Comparison of ENCODE assay signal across 25 mouse cellular contexts in the genomic region with DNA sequence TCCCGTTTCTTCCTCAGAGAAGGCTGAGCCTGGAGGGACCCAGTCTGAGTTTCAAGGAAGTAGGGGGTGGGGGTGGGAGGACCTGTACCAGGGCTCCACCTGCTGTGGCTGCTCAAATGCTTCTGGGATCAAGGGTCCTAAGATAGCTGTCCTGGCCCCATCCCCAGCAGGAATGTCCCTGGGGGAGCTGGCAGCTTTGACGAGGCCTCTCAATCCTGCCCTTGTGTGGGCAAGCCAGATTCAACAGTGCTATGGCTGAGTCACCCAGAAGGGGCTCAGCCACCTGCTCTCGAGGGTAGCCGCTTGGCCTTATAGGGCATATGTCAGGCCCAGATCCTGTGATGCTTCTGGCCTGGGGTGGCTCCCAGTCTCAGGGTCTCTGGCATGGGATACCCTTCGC. TPM values are rescaled to one million over a fixed set of nuclear protein-coding genes. Genes with fewer than 3 reads are reported as not detected.
A peak's percentile ranks its signal among the peaks of the same experiment; 100 is the strongest.
DNase-seq lines count a peak whose midpoint lies in the region; ATAC-seq lines count a peak whose summit lies in the region.
"Had no signal": no experiment of that assay in that cellular context is flagged by ENCODE, and none has a peak within 500 bp of the region (broad histone marks: within the 10 kb centered on the region; RNA-seq: fewer than 3 reads in every experiment).

No protein-coding gene starts in this region.

- DNase-seq in gastrocnemius, adult 18-20 months (ENCODE audit: low spot score) = peak; percentile 34
- DNase-seq in gastrocnemius, postnatal 14 days = no peak
- DNase-seq in gastrocnemius, postnatal 25 days = peak; percentile 71
- DNase-seq in gastrocnemius, postnatal 4 days (ENCODE audit: low spot score in 2 of 2) = no peak
- peak; percentile 33 for DNase-seq in midbrain, embryonic 11.5 days (ENCODE audit: low spot score, missing footprints)
- DNase-seq in skeletal muscle tissue, adult 2 months (ENCODE audit: low read depth, low spot score) = peak; percentile 76
- DNase-seq in MN1 (ENCODE audit: low spot score) = no peak
- DNase-seq: adrenal gland, adult 8-10 months; adrenal gland, postnatal 14 days; adrenal gland, postnatal 36 days; cerebellum, adult 11-12 months; cerebellum, adult 2 months; cerebellum, adult 9-10 months; cerebellum, postnatal 10 days; cerebellum, postnatal 25 days; forebrain, postnatal 0 days had no signal

- H3K27me3 ChIP-seq in midbrain, embryonic 11.5 days (ENCODE audit: control insufficient read depth, insufficient read depth, low read length) = no peaks in the 10 kb centered on the region
- H3K27me3 ChIP-seq in midbrain, embryonic 13.5 days = no peaks in the 10 kb centered on the region
- H3K27me3 ChIP-seq: embryonic facial prominence, embryonic 13.5 days; forebrain, embryonic 15.5 days had no signal

- no peaks in the 10 kb centered on the region for H3K9me3 ChIP-seq in midbrain, embryonic 11.5 days (ENCODE audit: control insufficient read depth, low read length)
- no peaks in the 10 kb centered on the region for H3K9me3 ChIP-seq in midbrain, embryonic 13.5 days
- H3K9me3 ChIP-seq: embryonic facial prominence, embryonic 13.5 days; forebrain, embryonic 13.5 days; forebrain, embryonic 15.5 days had no signal

- no peak overlapping the region for H3K9ac ChIP-seq in midbrain, embryonic 11.5 days (ENCODE audit: low read length)
- H3K9ac ChIP-seq in midbrain, embryonic 13.5 days (replicated peaks) = no peak overlapping the region
- H3K9ac ChIP-seq: embryonic facial prominence, embryonic 13.5 days; forebrain, embryonic 13.5 days; forebrain, embryonic 15.5 days; forebrain, postnatal 0 days had no signal

- no peak overlapping the region for H3K4me3 ChIP-seq in midbrain, embryonic 11.5 days (ENCODE audit: low read depth, low read length)
- H3K4me3 ChIP-seq in midbrain, embryonic 13.5 days (replicated peaks) = no peak overlapping the region
- H3K4me3 ChIP-seq: embryonic facial prominence, embryonic 13.5 days; forebrain, embryonic 13.5 days; forebrain, embryonic 15.5 days had no signal

- intact Hi-C loops in gastrocnemius, postnatal 14 days (cut with DNase I; ENCODE audit: low total_unique reads) = no loop called here

- no peaks in the 10 kb centered on the region for H3K4me1 ChIP-seq in midbrain, embryonic 11.5 days (ENCODE audit: control insufficient read depth, insufficient read depth, low read length)
- H3K4me1 ChIP-seq in midbrain, embryonic 13.5 days (replicated peaks) = no peaks in the 10 kb centered on the region
- H3K4me1 ChIP-seq: embryonic facial prominence, embryonic 13.5 days; forebrain, embryonic 13.5 days; forebrain, embryonic 15.5 days had no signal

- ATAC-seq in midbrain, embryonic 11.5 days (ENCODE audit: low FRiP score) = no peak
- ATAC-seq in midbrain, embryonic 13.5 days = no peak
- ATAC-seq: activated CD4-positive, CD25-positive, alpha-beta regulatory T cell, adult 4 months; forebrain, embryonic 13.5 days; forebrain, embryonic 15.5 days; forebrain, postnatal 0 days; Patski had no signal

- 75% methylated on average over 5 of the region's 5 CpGs for WGBS in midbrain, embryonic 11.5 days
- WGBS in midbrain, embryonic 13.5 days = 80% methylated on average over 5 of the region's 5 CpGs

- H3K4me2 ChIP-seq in midbrain, embryonic 11.5 days = no peak overlapping the region
- no peak overlapping the region for H3K4me2 ChIP-seq in midbrain, embryonic 13.5 days (replicated peaks)
- H3K4me2 ChIP-seq: embryonic facial prominence, embryonic 13.5 days; forebrain, embryonic 13.5 days; forebrain, embryonic 15.5 days had no signal

- H3K36me3 ChIP-seq in midbrain, embryonic 11.5 days (ENCODE audit: control insufficient read depth, insufficient read depth, low read length) = no peaks in the 10 kb centered on the region
- no peaks in the 10 kb centered on the region for H3K36me3 ChIP-seq in midbrain, embryonic 13.5 days
- H3K36me3 ChIP-seq: embryonic facial prominence, embryonic 13.5 days; forebrain, embryonic 15.5 days had no signal

- no peak overlapping the region for H3K27ac ChIP-seq in midbrain, embryonic 11.5 days (ENCODE audit: low read depth, low read length)
- no peak overlapping the region for H3K27ac ChIP-seq in midbrain, embryonic 13.5 days
- H3K27ac ChIP-seq: embryonic facial prominence, embryonic 13.5 days; forebrain, embryonic 13.5 days; forebrain, embryonic 15.5 days had no signal

RNA-seq across cellular contexts. Expression of a gene that starts 33.9 kb away (rescaled TPM):
- total RNA-seq in gastrocnemius, adult 18-20 months (2021) = not detected
- not detected for total RNA-seq in gastrocnemius, postnatal 14 days (2021)
- not detected for total RNA-seq in gastrocnemius, postnatal 25 days (2021)
- under 1 TPM in 1 of 2 experiments, not detected in 1; 0.08 TPM for total RNA-seq in gastrocnemius, postnatal 4 days (2021)
- polyA plus RNA-seq in midbrain, embryonic 11.5 days (2014; fragmentation: Nextera tagmentation; extraction: Ambion mirVana) = not detected in 2 replicates
- not detected in 2 replicates for polyA plus RNA-seq in midbrain, embryonic 13.5 days (2015; fragmentation: Nextera tagmentation; extraction: Ambion mirVana)
- total RNA-seq: forebrain, postnatal 0 days; MEL had no signal
- polyA plus RNA-seq: activated CD4-positive, CD25-positive, alpha-beta regulatory T cell, adult 4 months; C2C12; cerebellum, adult 2 months; cortical plate, adult 2 months; embryonic facial prominence, embryonic 13.5 days; forebrain, embryonic 13.5 days; forebrain, embryonic 15.5 days; forebrain, postnatal 0 days; Patski had no signal

Comparison
In these comparisons a context has a peak if more than half of its experiments do, and no peak if none do; other contexts are left out.
1. DNase-seq: peak in gastrocnemius, adult 18-20 months (single experiment), gastrocnemius, postnatal 25 days (single experiment), midbrain, embryonic 11.5 days (single experiment) and skeletal muscle tissue, adult 2 months (single experiment); none in gastrocnemius, postnatal 14 days (single experiment), gastrocnemius, postnatal 4 days (0 of 2) and MN1 (single experiment).